19 mouse cellular contexts compared by ENCODE assay signal in genomic region chr5:134915311-134915710, GRCm38 (mm10). TPM values are rescaled to one million over a fixed set of nuclear protein-coding genes. Genes with fewer than 3 reads are reported as not detected.
A peak's percentile ranks its signal among the peaks of the same experiment; 100 is the strongest.
DNase-seq lines count a peak whose midpoint lies in the region; ATAC-seq and TF ChIP-seq lines count a peak whose summit lies in the region.
"Had no signal": no experiment of that assay in that cellular context is flagged by ENCODE, and none has a peak within 500 bp of the region (broad histone marks: within the 10 kb centered on the region; RNA-seq: fewer than 3 reads in every experiment).

Gene Cldn13, minus strand, starts transcription at chr5:134915526.

- H3K9me3 ChIP-seq in forebrain, embryonic 11.5 days (ENCODE audit: control insufficient read depth, low read length), result no peaks in the 10 kb centered on the region
- H3K9me3 ChIP-seq in forebrain, embryonic 15.5 days, result no peaks in the 10 kb centered on the region
- no peaks in the 10 kb centered on the region for H3K9me3 ChIP-seq in MEL (replicated peaks; ENCODE audit: insufficient read depth, low read length)
- no peaks in the 10 kb centered on the region for H3K9me3 ChIP-seq in liver, postnatal 0 days (ENCODE audit: low read length)

- TF ChIP-seq EP300 in MEL (IDR thresholded peaks at IDR 0.05; ENCODE audit: low read depth in 1 of 2, low read length in 2 of 2), result peak in 1 of 2 experiments; percentile 71; a peak in 2 of 4 replicates
- TF ChIP-seq EP300 in liver, postnatal 0 days (IDR thresholded peaks at IDR 0.05; ENCODE audit: low read depth), result peak; percentile 86

- TF ChIP-seq POLR2A in MEL (IDR thresholded peaks at IDR 0.05; ENCODE audit: control insufficient read depth in 1 of 2, insufficient read depth in 1 of 2, low read depth in 1 of 2, low read length in 2 of 2, poor library complexity in 1 of 2), result peak in 1 of 2 experiments; percentile 54; a peak in 1 of 4 replicates

- H3K79me2 ChIP-seq in MEL (ENCODE audit: control insufficient read depth, insufficient read depth, low read length, poor library complexity), result no peaks in the 10 kb centered on the region

- no peak for DNase-seq in forebrain, embryonic 11.5 days (ENCODE audit: low spot score)
- DNase-seq in MEL (ENCODE audit: low read depth, low spot score), result peak; percentile 87
- DNase-seq in liver, postnatal 0 days, result peak; percentile 82
- no peak for DNase-seq in adrenal gland, adult 8-10 months
- DNase-seq in gastrocnemius, adult 2 months, result no peak
- no peak for DNase-seq in embryo, embryonic 10.5 days (ENCODE audit: low spot score)
- DNase-seq: cerebellum, adult 9-11 months; kidney, adult 18-20 months; lung, adult 18-20 months; right cerebral cortex, postnatal 25 days; thymus, adult 2 months had no signal

- H3K9ac ChIP-seq in forebrain, embryonic 11.5 days (ENCODE audit: low read length), result no peak within 1 kb of the TSS
- H3K9ac ChIP-seq in forebrain, embryonic 15.5 days (replicated peaks), result no peak within 1 kb of the TSS
- H3K9ac ChIP-seq in MEL (ENCODE audit: control insufficient read depth, low read depth, low read length, poor library complexity, severe bottlenecking), result peak within 1 kb of the TSS; percentile 36
- H3K9ac ChIP-seq in liver, postnatal 0 days (replicated peaks), result peak within 1 kb of the TSS; percentile 75
- H3K9ac ChIP-seq: embryonic facial prominence, embryonic 15.5 days had no signal

- H3K27ac ChIP-seq in forebrain, embryonic 11.5 days (ENCODE audit: low read depth, low read length), result no peak within 1 kb of the TSS
- H3K27ac ChIP-seq in forebrain, embryonic 15.5 days (replicated peaks), result no peak within 1 kb of the TSS
- peak within 1 kb of the TSS; percentile 50 for H3K27ac ChIP-seq in MEL (ENCODE audit: control insufficient read depth, low read depth, low read length)
- H3K27ac ChIP-seq in liver, postnatal 0 days (ENCODE audit: low read depth), result peak within 1 kb of the TSS; percentile 95
- H3K27ac ChIP-seq in gastrocnemius, adult 2 months, result no peak within 1 kb of the TSS
- H3K27ac ChIP-seq: embryonic facial prominence, embryonic 15.5 days; hindbrain, embryonic 10.5 days had no signal

- no peak for TF ChIP-seq CTCF in MEL (IDR thresholded peaks at IDR 0.05 in 2 of 3, conservative IDR thresholded peaks at IDR 0.05 in 1 of 3; ENCODE audit: control insufficient read depth in 1 of 3, insufficient read depth in 1 of 3, low read depth in 2 of 3, low read length in 3 of 3, poor library complexity in 1 of 3, severe bottlenecking in 1 of 3)
- TF ChIP-seq CTCF in liver, postnatal 0 days (IDR thresholded peaks at IDR 0.05; ENCODE audit: low read depth), result no peak
- TF ChIP-seq CTCF in gastrocnemius, adult 2 months (IDR thresholded peaks at IDR 0.05), result no peak

- 85% methylated on average over 8 of the region's 8 CpGs for WGBS in forebrain, embryonic 11.5 days
- 84% methylated on average over 8 of the region's 8 CpGs for WGBS in forebrain, embryonic 15.5 days
- WGBS in liver, postnatal 0 days (ENCODE audit: insufficient replicate concordance), result 51% methylated on average over 8 of the region's 8 CpGs

- H3K4me1 ChIP-seq in forebrain, embryonic 11.5 days (replicated peaks; ENCODE audit: control insufficient read depth, insufficient read depth, low read length), result no peaks in the 10 kb centered on the region
- H3K4me1 ChIP-seq in forebrain, embryonic 15.5 days, result no peaks in the 10 kb centered on the region
- peaks cover 26 to 56% of the 10 kb centered on the region in 2 experiments for H3K4me1 ChIP-seq in MEL (ENCODE audit: control insufficient read depth in 1 of 2, insufficient read depth in 2 of 2, low read length in 2 of 2)
- peaks cover 23% of the 10 kb centered on the region for H3K4me1 ChIP-seq in liver, postnatal 0 days (ENCODE audit: insufficient read depth)
- H3K4me1 ChIP-seq: embryonic facial prominence, embryonic 15.5 days; hindbrain, embryonic 10.5 days had no signal

- H3K4me2 ChIP-seq in forebrain, embryonic 11.5 days (ENCODE audit: low read depth, low read length, severe bottlenecking), result no peak within 1 kb of the TSS
- no peak within 1 kb of the TSS for H3K4me2 ChIP-seq in forebrain, embryonic 15.5 days (replicated peaks)
- peak within 1 kb of the TSS; percentile 60 for H3K4me2 ChIP-seq in liver, postnatal 0 days (ENCODE audit: low read depth, low read length)
- H3K4me2 ChIP-seq: embryonic facial prominence, embryonic 15.5 days had no signal

- intact Hi-C loops in gastrocnemius, adult 2 months (cut with DNase I), result no loop called here

- ATAC-seq in forebrain, embryonic 11.5 days (replicated peaks; ENCODE audit: low FRiP score), result no peak
- no peak for ATAC-seq in forebrain, embryonic 15.5 days (replicated peaks)
- ATAC-seq in erythroid progenitor cell, adult 5-6 weeks (replicated peaks; ENCODE audit: low FRiP score, poor library complexity, severe bottlenecking), result peak; percentile 47
- ATAC-seq in liver, postnatal 0 days, result peak; percentile 54

- 0 out of 2 replicates have a peak within 1 kb of the TSS, but pooled peaks have one; percentile 2 for H3K4me3 ChIP-seq in forebrain, embryonic 11.5 days (ENCODE audit: low read depth, low read length)
- H3K4me3 ChIP-seq in forebrain, embryonic 15.5 days, result no peak within 1 kb of the TSS
- peak within 1 kb of the TSS; percentile 19 to 26 for H3K4me3 ChIP-seq in MEL (ENCODE audit: control insufficient read depth in 1 of 2, insufficient read depth in 1 of 2, low read depth in 2 of 2, low read length in 2 of 2)
- H3K4me3 ChIP-seq in liver, postnatal 0 days (ENCODE audit: low read depth, low read length), result peak within 1 kb of the TSS; percentile 55
- H3K4me3 ChIP-seq in gastrocnemius, adult 2 months, result no peak within 1 kb of the TSS
- H3K4me3 ChIP-seq: embryonic facial prominence, embryonic 15.5 days; hindbrain, embryonic 10.5 days; myocyte had no signal

- no peaks in the 10 kb centered on the region for H3K27me3 ChIP-seq in forebrain, embryonic 11.5 days (ENCODE audit: control insufficient read depth, insufficient read depth, low read length)
- H3K27me3 ChIP-seq in forebrain, embryonic 15.5 days, result no peaks in the 10 kb centered on the region
- no peaks in the 10 kb centered on the region for H3K27me3 ChIP-seq in MEL (ENCODE audit: control insufficient read depth in 1 of 2, insufficient read depth in 2 of 2, low read length in 2 of 2)
- no peaks in the 10 kb centered on the region for H3K27me3 ChIP-seq in liver, postnatal 0 days (ENCODE audit: insufficient read depth, low read length)
- H3K27me3 ChIP-seq: embryonic facial prominence, embryonic 15.5 days had no signal

- H3K36me3 ChIP-seq in forebrain, embryonic 11.5 days (ENCODE audit: control insufficient read depth, insufficient read depth, low read length), result no peaks in the 10 kb centered on the region
- H3K36me3 ChIP-seq in forebrain, embryonic 15.5 days, result no peaks in the 10 kb centered on the region
- H3K36me3 ChIP-seq in MEL (ENCODE audit: control insufficient read depth in 1 of 2, insufficient read depth in 2 of 2, low read length in 2 of 2), result peaks cover 0 to 39% of the 10 kb centered on the region in 2 experiments; a peak in 2 of 4 replicates
- no peaks in the 10 kb centered on the region for H3K36me3 ChIP-seq in liver, postnatal 0 days (replicated peaks; ENCODE audit: insufficient read depth, low read length)
- H3K36me3 ChIP-seq: embryonic facial prominence, embryonic 15.5 days; hindbrain, embryonic 10.5 days had no signal

- TF ChIP-seq RAD21 in MEL (IDR thresholded peaks at IDR 0.05; ENCODE audit: low read depth, low read length), result no peak

TF ChIP-seq in MEL, 35 proteins besides CTCF, POLR2A, EP300 and RAD21 (continues in another document):
- TF ChIP-seq UBTF (IDR thresholded peaks at IDR 0.05; ENCODE audit: borderline replicate concordance, insufficient read depth, low read depth, low read length) (no peak), JUND (IDR thresholded peaks at IDR 0.05; ENCODE audit: low read depth, low read length) (no peak), TCF12 (IDR thresholded peaks at IDR 0.05; ENCODE audit: low read depth, low read length) (peak; percentile 68), MYC (IDR thresholded peaks at IDR 0.05; ENCODE audit: low read depth, low read length) (no peak), NELFE (IDR thresholded peaks at IDR 0.05; ENCODE audit: low read depth, low read length) (0 out of 2 replicates have a peak, but pooled peaks have one; percentile 27), ZC3H11A (IDR thresholded peaks at IDR 0.05; ENCODE audit: low read depth, low read length) (no peak), ETS1 (IDR thresholded peaks at IDR 0.05; ENCODE audit: low read depth, low read length) (no peak), KAT2A (conservative IDR thresholded peaks at IDR 0.05; ENCODE audit: low read depth, low read length) (no peak), CHD1 (IDR thresholded peaks at IDR 0.05; ENCODE audit: low read depth, low read length) (no peak), MYB (IDR thresholded peaks at IDR 0.05; ENCODE audit: low read depth, low read length) (no peak), MAX (IDR thresholded peaks at IDR 0.05; ENCODE audit: low read length) (no peak), ZMIZ1 (IDR thresholded peaks at IDR 0.05; ENCODE audit: low read depth, low read length) (no peak), MEF2A (IDR thresholded peaks at IDR 0.05; ENCODE audit: extremely low read depth, insufficient replicate concordance, low read depth, low read length, poor library complexity, severe bottlenecking) (no peak), BHLHE40 (IDR thresholded peaks at IDR 0.05; ENCODE audit: borderline replicate concordance, low read depth, low read length) (no peak), HCFC1 (IDR thresholded peaks at IDR 0.05; ENCODE audit: low read depth, low read length) (no peak), TAL1 (IDR thresholded peaks at IDR 0.05; ENCODE audit: low read length) (peak; percentile 71), MXI1 (IDR thresholded peaks at IDR 0.05; ENCODE audit: low read depth, low read length) (no peak), ZKSCAN1 (IDR thresholded peaks at IDR 0.05; ENCODE audit: low read depth, low read length) (no peak), NRF1 (IDR thresholded peaks at IDR 0.05; ENCODE audit: insufficient read depth, low read depth, low read length, poor library complexity, severe bottlenecking) (peak; percentile 64), GATA1 (IDR thresholded peaks at IDR 0.05; ENCODE audit: low read depth, low read length) (no peak)

RNA-seq across cellular contexts. Expression of gene Cldn13, which starts in this region (rescaled TPM):
- 3.6 and 3.8 TPM in 2 replicates for polyA plus RNA-seq in forebrain, embryonic 11.5 days (2014; fragmentation: Nextera tagmentation; extraction: Ambion mirVana)
- not detected in 2 replicates for polyA plus RNA-seq in forebrain, embryonic 15.5 days (2015; fragmentation: Nextera tagmentation; extraction: Ambion mirVana)
- 5.4 and 13.1 TPM in 2 replicates for total RNA-seq in MEL (2012; rRNA removed)
- 1 to 10 TPM in 1 of 2 experiments, not detected in 1; 5.7 TPM for polyA plus RNA-seq in MEL (2012; ENCODE audit: insufficient read depth in 1 of 2, insufficient read length in 2 of 2, low read depth in 1 of 2, low replicate concordance in 2 of 2, missing spikeins in 1 of 2)
- total RNA-seq in erythroid progenitor cell, adult 5-6 weeks (2015; ENCODE audit: low replicate concordance), result 702 and 793 TPM in 2 replicates
- total RNA-seq in erythroid progenitor cell, adult 5-6 weeks (2017; ENCODE audit: low replicate concordance), result 370 and 493 TPM in 2 replicates
- polyA plus RNA-seq in liver, postnatal 0 days (2015; fragmentation: Nextera tagmentation; extraction: Ambion mirVana), result 138 and 152 TPM in 2 replicates
- not detected for total RNA-seq in adrenal gland, adult 8-10 months (2022)
- total RNA-seq in gastrocnemius, adult 2 months (2021), result not detected
- total RNA-seq: granulocyte monocyte progenitor cell, adult 5-6 weeks; left cerebral cortex, postnatal 10 days had no signal
- polyA plus RNA-seq: embryonic facial prominence, embryonic 15.5 days; frontal cortex, adult 2 months; myocyte had no signal

Comparison
In these comparisons a context has a peak if more than half of its experiments do, and no peak if none do; other contexts are left out.
1. RNA of gene Cldn13 (total RNA-seq): 370 to 793 TPM in erythroid progenitor cell, adult 5-6 weeks; 5.4 to 13.1 TPM in MEL, not detected in adrenal gland, adult 8-10 months and not detected in gastrocnemius, adult 2 months; every median in the first group is over 10 times any median in the second.
2. RNA of gene Cldn13 (polyA plus RNA-seq): 138 to 152 TPM in liver, postnatal 0 days; 5.7 TPM in MEL, 3.6 to 3.8 TPM in forebrain, embryonic 11.5 days and not detected in forebrain, embryonic 15.5 days; every median in the first group is over 10 times any median in the second.
3. H3K4me3 ChIP-seq: peak in forebrain, embryonic 11.5 days (single experiment), MEL (2 of 2) and liver, postnatal 0 days (single experiment); none in forebrain, embryonic 15.5 days (single experiment) and gastrocnemius, adult 2 months (single experiment).
4. ATAC-seq: peak in erythroid progenitor cell, adult 5-6 weeks (single experiment) and liver, postnatal 0 days (single experiment); none in forebrain, embryonic 11.5 days (single experiment) and forebrain, embryonic 15.5 days (single experiment).
5. DNase-seq: peak in MEL (single experiment) and liver, postnatal 0 days (single experiment); none in forebrain, embryonic 11.5 days (single experiment), adrenal gland, adult 8-10 months (single experiment), gastrocnemius, adult 2 months (single experiment) and embryo, embryonic 10.5 days (single experiment).
6. H3K27ac ChIP-seq: peak in MEL (single experiment) and liver, postnatal 0 days (single experiment); none in forebrain, embryonic 11.5 days (single experiment), forebrain, embryonic 15.5 days (single experiment) and gastrocnemius, adult 2 months (single experiment).
7. H3K9ac ChIP-seq: peak in MEL (single experiment) and liver, postnatal 0 days (single experiment); none in forebrain, embryonic 11.5 days (single experiment) and forebrain, embryonic 15.5 days (single experiment).